Mouse (Mus musculus) forelimb bud, embryonic 11.5 days (tissue): ENCODE measurements around the gene Jdp2.

ENCODE experiments used
- DNase-seq: peaks from one replicate; pipeline ENCODE4 v3.0.0-alpha.2; 2012; ENCODE audit warnings: low read depth, low spot score

The Jdp2 gene

GRCm38 (mm10) chr12:85601531-85601930 lies 2.7 kb downstream of the Jdp2 start:
- DNase-seq, result no peak

GRCm38 (mm10) chr12:85602153-85602552 lies 3.3 kb downstream of the Jdp2 start:
- no peak for DNase-seq

- no peak for DNase-seq
Measured at GRCm38 (mm10) chr12:85602811-85603210, 4.0 kb downstream of the Jdp2 start.

- DNase-seq, result no peak
Measured at GRCm38 (mm10) chr12:85603767-85604166, 4.9 kb downstream of the Jdp2 start.

GRCm38 (mm10) chr12:85604301-85604998 lies 5.6 kb downstream of the Jdp2 start:
- DNase-seq, result no peak

- DNase-seq, result no peak
Measured at GRCm38 (mm10) chr12:85607519-85608449, 9.0 kb downstream of the Jdp2 start.

GRCm38 (mm10) chr12:85610167-85610566 lies 11.3 kb downstream of the Jdp2 start:
- no peak for DNase-seq

- DNase-seq, result no peak
Measured at GRCm38 (mm10) chr12:85614090-85614489, 15.3 kb downstream of the Jdp2 start.

GRCm38 (mm10) chr12:85615486-85615885 lies 16.7 kb downstream of the Jdp2 start:
- no peak for DNase-seq

- no peak for DNase-seq
Measured at GRCm38 (mm10) chr12:85617885-85618284, 19.1 kb downstream of the Jdp2 start.

- DNase-seq, result no peak
Measured at GRCm38 (mm10) chr12:85618430-85618829, 19.6 kb downstream of the Jdp2 start.

GRCm38 (mm10) chr12:85619283-85619897 lies 20.6 kb downstream of the Jdp2 start:
- no peak for DNase-seq

- no peak for DNase-seq
Measured at GRCm38 (mm10) chr12:85619898-85620443, 21.1 kb downstream of the Jdp2 start.

- DNase-seq, result no peak
Measured at GRCm38 (mm10) chr12:85621027-85621426, 22.2 kb downstream of the Jdp2 start.

- no peak for DNase-seq
Measured at GRCm38 (mm10) chr12:85621673-85622072, 22.8 kb downstream of the Jdp2 start.

- no peak for DNase-seq
Measured at GRCm38 (mm10) chr12:85623711-85624110, 24.9 kb downstream of the Jdp2 start.

GRCm38 (mm10) chr12:85624652-85625051 lies 25.8 kb downstream of the Jdp2 start:
- no peak for DNase-seq

- no peak for DNase-seq
Measured at GRCm38 (mm10) chr12:85625852-85626251, 27.0 kb downstream of the Jdp2 start.

GRCm38 (mm10) chr12:85629661-85630481 lies 31.0 kb downstream of the Jdp2 start:
- DNase-seq, result no peak

GRCm38 (mm10) chr12:85631196-85631595 lies 32.4 kb downstream of the Jdp2 start:
- DNase-seq, result no peak

GRCm38 (mm10) chr12:85632321-85632720 lies 33.5 kb downstream of the Jdp2 start:
- no peak for DNase-seq
